Mouse (Mus musculus) gastrocnemius, postnatal 4 days (tissue): ENCODE data around the gene Krcc1. TPM values are rescaled to one million over a fixed set of nuclear protein-coding genes. Genes with fewer than 3 reads are reported as not detected.
A peak's percentile ranks its signal among the peaks of the same experiment; 100 is the strongest.
"Not testable (repeated sequence)": the region's sequence is repeated elsewhere in the genome, so short reads cannot be mapped to it uniquely, and the experiment has no call there.

Experiments
- DNase-seq, 2 experiments: peaks; one replicate each; pipeline ENCODE4 v3.0.0; 2021 to 2022; ENCODE audit warnings: low spot score in 2 of 2, mixed read lengths in 2 of 2
- microRNA-seq: library from miRNA; unstranded; fragments of <30 nt; microRNA quantifications from one replicate; pipeline ENCODE4 v1.2.0, GENCODE M21; 2021
- total RNA-seq, 2 experiments: library from RNA; stranded (reverse); gene quantifications; 2 replicates each; pipeline ENCODE4 v1.2.3; 2021

Krcc1 gene
- total RNA-seq, 2 experiments from 2014 or later, result 50.6 to 51.8 TPM

GRCm38 (mm10) chr6:71329881-71330280 is 58.4 kb downstream of the Krcc1 start:
- DNase-seq, result no peak

GRCm38 (mm10) chr6:71330486-71330885 is 59.0 kb downstream of the Krcc1 start:
- DNase-seq, result no peak

- DNase-seq, result not testable (repeated sequence)
Observed at GRCm38 (mm10) chr6:71331491-71331890, 60.0 kb downstream of the Krcc1 start.

- DNase-seq, result no peak
Observed at GRCm38 (mm10) chr6:71332236-71332965, 60.9 kb downstream of the Krcc1 start.

GRCm38 (mm10) chr6:71333031-71333430 is 61.6 kb downstream of the Krcc1 start:
- DNase-seq, result no peak

GRCm38 (mm10) chr6:71333578-71334273 is 62.2 kb downstream of the Krcc1 start:
- no peak for DNase-seq

Small RNA genes within 50 kb of the gene (microRNA-seq; reads per million reads assigned to microRNA genes)
- 8.7 reads per million, percentile 25 among the genes with 10 or more reads in this experiment for gene Mir8112

Other genes with a start within 250 kb of the Krcc1 start
- 1 to 10 TPM; 7.1 to 7.9 TPM for gene Thnsl2, start 127.2 kb upstream of the Krcc1 start, total RNA-seq
- 1 to 10 TPM in 1 of 2 experiments, under 1 TPM in 1; 0.74 to 6.3 TPM for gene Fabp1, start 71.8 kb upstream of the Krcc1 start, total RNA-seq
- gene Smyd1, start 50.6 kb downstream of the Krcc1 start, total RNA-seq, result 100 to 1,000 TPM; 153 to 163 TPM
- under 1 TPM in 1 of 2 experiments, not detected in 1; 0.37 TPM for gene Cd8b1, start 51.1 kb downstream of the Krcc1 start, total RNA-seq
- 1 to 10 TPM in 1 of 2 experiments, under 1 TPM in 1; 0.13 to 1.0 TPM for gene Cd8a, start 101.8 kb downstream of the Krcc1 start, total RNA-seq
- gene Rmnd5a, start 169.0 kb downstream of the Krcc1 start, total RNA-seq, result 10 to 100 TPM; 54.7 to 60.8 TPM
- 10 to 100 TPM; 26.4 to 28.3 TPM for gene Rnf103, start 222.2 kb downstream of the Krcc1 start, total RNA-seq